Mouse (Mus musculus) urinary bladder, postnatal 4 days (tissue): ENCODE data around the gene Slc43a2.

Source experiments
- DNase-seq, 2 experiments: peaks; one replicate each; pipeline ENCODE4 v3.0.0; 2021 to 2022; ENCODE audit warnings: low spot score in 2 of 2

Slc43a2 gene

GRCm38 (mm10) chr11:75531469-75532242 is at the start of gene Slc43a2:
Gene Slc43a2, plus strand, starts transcription at chr11:75531694.
- peak; percentile 88 to 94 for DNase-seq

DNA sequence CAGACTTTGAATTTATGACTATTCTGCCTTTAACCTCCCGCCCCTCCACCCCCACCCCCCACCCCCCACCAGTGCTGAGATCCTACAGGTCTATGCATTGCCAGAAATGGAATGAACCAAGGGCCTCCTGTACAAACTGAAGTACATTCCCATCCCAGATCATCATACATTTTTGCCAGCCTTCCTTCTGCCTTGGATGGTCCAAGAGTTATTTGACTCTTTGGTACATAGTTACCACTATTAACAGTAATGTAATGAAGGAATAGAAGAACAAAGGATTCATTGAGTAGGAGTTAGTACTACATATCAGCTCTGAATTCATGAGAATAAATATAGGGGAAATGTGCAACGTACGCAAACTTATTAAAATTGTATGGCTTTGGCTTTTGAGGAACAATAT is 45.3 kb upstream of the Slc43a2 start:
- no peak for DNase-seq

GRCm38 (mm10) chr11:75486601-75487285 is 44.8 kb upstream of the Slc43a2 start, which contains the start of gene Prpf8:
Gene Prpf8, plus strand, starts transcription at chr11:75486816.
- peak; percentile 95 to 96 for DNase-seq

DNA sequence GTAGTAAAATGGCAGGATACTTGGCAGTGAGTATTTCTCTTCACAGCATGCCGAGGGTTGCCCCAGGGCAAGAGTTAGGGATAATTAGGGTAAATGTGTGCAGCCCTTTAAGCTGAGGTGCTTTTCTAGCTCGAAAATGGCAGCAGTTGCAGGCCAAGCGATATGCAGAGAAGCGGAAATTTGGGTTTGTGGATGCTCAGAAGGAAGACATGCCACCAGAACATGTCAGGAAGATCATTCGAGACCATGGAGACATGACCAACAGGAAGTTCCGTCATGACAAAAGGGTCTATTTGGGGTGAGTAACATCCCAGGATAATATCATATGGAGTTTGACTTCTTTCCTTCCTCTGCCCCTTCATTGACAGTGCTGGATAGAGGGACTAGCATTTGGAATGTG is 44.0 kb upstream of the Slc43a2 start:
- no peak for DNase-seq

DNA sequence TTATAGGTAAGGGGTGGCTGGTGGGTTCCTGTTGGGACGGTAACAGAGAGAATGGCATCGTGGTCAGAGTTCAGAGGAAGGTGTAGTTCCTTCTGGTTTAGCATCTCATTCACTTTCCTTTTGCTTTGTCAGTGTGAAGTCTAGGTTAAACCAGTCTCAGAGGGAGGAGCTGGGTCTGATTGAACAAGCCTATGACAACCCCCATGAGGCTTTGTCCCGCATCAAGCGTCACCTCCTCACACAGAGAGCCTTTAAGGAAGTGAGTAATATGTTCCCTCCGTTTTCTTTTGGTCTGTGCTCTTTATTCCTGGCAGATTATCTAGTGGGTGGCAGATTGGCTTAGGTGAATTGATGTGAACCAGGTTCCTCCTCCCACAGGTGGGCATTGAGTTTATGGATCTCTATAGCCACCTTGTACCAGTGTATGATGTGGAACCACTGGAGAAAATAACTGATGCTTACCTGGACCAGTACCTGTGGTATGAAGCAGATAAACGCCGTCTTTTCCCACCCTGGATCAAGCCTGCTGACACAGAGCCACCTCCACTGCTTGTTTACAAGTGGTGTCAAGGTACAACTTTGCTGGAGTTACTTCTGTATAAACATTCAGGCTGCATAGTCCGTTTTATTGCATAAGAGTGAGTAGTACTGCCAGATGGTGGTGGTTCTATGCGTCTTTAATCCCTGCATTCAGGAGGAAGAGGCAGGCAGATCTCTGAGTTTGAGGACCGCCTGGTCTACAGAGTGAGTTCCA is 37.0 kb upstream of the Slc43a2 start:
- no peak for DNase-seq

DNA sequence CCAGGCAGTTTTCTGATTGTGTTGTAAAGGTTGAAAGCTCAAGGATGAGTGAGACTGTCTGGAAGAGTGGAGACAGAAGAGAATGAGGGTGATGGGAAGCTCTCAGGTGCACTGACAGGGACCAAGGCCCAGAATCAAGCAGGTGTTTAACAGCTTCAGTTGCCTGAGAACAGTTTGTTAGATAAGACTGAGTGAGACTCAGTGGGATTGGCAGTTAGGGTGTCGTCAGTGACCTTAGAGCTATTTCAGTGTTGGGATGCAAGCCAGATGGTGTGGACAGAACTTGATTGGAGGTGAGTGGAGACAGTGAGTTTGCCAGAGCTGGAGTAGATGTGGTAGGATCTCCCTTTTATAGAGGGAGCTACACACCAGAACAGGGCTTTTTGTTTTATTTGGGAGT is 33.4 kb upstream of the Slc43a2 start:
- no peak for DNase-seq

GRCm38 (mm10) chr11:75508162-75508561 is 23.3 kb upstream of the Slc43a2 start:
- DNase-seq, result no peak

DNA sequence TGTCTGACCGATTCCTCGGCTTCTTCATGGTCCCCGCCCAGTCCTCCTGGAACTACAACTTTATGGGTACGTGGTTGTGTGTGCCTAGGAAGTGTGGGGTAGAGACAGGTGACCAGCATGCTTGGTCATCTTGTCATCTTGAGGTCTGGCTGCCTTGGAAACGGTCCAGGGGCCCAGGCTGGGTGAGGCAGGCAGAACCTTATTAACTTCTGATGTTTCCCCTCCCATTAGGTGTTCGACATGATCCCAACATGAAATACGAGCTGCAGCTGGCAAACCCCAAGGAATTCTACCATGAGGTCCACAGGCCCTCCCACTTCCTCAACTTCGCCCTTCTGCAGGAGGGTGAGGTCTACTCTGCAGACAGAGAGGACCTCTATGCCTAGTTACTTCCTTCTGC is 22.6 kb upstream of the Slc43a2 start:
- no peak for DNase-seq

DNA sequence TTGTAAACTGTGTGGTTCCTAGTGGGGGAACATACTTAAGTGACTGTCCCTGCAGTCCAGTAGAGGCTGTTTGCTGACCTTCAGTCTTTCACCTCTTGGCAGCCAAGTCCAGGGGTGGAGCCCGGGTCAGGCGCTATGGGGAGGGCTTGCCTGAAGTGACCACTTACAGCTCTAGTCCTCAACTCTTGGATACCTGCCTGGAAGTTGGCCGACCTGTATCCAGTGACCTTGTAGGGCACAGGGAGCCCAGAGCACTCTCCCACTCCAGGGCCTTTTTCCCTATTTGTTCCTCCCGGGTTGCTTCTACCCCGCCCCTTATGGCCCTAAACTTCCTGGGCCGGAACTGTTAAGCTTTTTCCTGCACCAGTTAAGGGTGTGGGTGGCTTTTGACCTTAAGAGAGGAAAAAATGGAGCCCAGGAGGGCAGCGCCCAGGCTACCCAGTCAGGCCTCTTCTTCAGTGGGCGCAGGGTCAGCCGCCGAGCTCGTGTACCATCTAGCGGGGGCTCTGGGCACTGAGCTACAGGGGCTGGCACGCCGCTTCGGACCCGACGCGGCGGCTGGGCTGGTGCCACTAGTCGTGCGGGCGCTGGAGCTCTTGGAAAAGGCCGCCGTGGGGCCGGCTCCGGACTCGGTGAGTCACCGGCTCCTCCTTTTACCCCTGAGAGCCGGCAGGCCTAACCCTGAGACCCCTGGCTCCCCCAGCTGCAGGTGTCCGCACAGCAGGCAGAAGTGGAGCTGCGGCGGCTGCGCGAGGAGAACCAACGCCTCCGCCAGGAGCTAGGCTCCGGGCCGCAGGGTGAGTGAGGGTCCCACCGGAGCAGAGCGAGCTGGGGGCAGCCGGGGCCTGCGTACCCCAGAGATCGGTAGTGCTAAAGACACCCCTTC is 21.5 kb upstream of the Slc43a2 start, which contains the start of gene Rilp:
TSS of gene Rilp (plus strand) at position 354 of the 886 bp plus-strand sequence.
- peak; percentile 41 to 70 for DNase-seq

DNA sequence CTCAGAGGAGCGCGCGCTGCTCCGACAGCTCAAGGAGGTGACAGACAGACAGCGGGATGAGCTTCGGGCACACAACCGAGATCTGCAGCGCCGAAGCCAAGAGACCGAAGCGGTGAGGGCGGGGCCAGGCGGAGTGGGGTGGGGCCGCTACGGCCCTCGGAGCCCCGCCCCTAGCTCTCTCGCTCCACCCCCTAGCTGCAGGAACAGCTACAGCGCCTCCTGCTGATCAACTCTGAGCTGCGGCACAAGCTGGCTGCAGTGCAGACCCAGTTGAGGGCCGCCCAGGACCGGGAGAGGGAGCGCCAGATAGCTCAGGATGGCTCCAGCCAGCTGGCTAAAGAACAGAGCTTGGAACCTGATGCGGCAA is 20.9 kb upstream of the Slc43a2 start:
- DNase-seq, result peak; percentile 93 to 96

DNA sequence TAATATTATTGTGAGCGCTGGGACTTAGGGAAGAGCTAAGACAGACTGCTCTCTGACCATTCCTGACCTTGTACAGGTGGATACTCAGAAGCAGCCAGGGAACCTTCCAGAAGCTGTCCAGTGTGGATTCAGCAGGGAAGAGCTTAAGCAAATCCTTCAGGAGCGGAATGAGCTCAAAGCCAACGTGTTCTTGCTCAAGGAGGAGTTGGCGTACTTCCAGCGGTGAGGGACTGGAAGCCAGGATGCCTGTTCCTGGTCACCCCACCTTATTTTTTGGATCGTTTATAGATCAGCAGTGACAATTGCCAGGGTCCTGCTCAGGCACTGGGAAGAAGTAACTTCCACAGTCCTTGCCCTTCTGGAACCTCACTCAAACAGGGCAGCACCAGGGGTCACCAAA is 20.3 kb upstream of the Slc43a2 start:
- no peak for DNase-seq

DNA sequence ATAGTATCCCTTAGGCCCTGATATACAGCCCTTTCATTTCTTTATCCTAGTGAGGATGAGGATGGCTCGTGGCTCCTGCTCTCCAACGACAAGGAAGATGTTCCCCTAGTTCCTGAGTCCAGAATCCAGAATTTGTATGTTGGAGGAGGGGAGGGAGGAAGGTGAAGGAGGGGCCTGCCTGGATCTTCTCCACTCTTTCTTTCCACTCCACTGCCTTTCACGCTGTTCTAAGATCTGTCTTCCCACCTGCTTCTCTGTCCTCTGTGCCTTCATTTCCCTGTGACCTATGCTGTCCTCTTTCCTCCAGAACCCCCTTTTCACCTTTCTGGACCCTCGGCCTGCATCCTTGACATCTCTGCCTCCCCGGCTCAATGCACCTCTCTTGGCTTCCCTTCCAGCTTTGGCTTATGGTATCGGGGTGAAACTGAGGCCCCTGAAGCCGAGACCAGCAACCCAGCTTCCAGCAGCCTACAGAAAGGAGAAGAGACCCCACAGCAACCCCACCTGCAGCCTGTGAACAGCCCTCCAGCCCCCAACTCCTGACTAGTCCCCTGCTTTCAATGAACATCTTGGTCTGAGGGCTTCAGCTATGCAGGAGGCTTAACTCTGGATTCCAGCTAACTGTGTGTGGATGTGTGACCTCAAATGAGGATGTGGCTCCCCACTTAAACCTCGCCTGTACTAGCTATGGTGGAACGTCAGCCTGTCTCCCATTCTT is 19.0 kb upstream of the Slc43a2 start:
- DNase-seq, result no peak

- no peak for DNase-seq
Measured at GRCm38 (mm10) chr11:75513336-75513735, 18.2 kb upstream of the Slc43a2 start, which contains the start of gene Scarf1. Gene Scarf1, plus strand, starts transcription at chr11:75513540.

DNA sequence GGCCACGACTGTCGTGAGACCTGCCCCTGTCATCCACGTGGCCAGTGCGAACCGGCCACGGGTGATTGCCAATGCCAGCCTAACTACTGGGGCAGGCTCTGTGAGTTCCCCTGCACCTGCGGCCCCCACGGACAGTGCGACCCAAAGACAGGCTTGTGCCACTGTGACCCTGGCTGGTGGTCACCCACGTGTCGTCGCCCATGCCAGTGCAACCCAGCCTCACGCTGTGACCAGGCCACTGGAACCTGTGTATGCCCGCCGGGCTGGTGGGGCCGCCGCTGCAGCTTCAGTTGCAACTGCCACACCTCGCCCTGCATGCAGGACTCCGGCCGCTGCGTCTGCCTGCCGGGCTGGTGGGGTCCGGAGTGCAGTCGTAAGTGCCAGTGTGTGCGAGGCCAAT is 16.3 kb upstream of the Slc43a2 start:
- DNase-seq, result no peak

GRCm38 (mm10) chr11:75519834-75520633 is 11.5 kb upstream of the Slc43a2 start:
- no peak for DNase-seq

DNA sequence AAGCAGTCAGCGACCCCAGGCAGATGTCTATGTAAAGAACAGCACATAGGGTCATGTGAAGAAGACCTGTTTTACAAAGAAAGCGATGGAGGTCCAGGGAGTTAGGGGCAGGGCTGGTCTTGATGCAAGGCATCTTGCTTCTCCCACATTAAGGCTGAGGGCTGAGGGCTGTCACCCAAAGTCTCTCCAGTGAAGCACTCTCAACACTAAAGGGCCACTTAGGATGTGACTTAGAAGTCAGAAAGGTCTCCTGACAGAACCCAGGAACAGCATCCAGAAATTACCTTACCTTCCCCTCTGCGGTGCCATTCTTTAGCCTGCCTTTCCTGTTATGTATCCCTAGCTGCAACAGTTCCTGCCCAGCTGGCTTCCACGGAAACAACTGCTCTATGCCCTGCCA is 9.9 kb upstream of the Slc43a2 start:
- DNase-seq, result no peak

GRCm38 (mm10) chr11:75522793-75523192 is 8.7 kb upstream of the Slc43a2 start:
- DNase-seq, result no peak

DNA sequence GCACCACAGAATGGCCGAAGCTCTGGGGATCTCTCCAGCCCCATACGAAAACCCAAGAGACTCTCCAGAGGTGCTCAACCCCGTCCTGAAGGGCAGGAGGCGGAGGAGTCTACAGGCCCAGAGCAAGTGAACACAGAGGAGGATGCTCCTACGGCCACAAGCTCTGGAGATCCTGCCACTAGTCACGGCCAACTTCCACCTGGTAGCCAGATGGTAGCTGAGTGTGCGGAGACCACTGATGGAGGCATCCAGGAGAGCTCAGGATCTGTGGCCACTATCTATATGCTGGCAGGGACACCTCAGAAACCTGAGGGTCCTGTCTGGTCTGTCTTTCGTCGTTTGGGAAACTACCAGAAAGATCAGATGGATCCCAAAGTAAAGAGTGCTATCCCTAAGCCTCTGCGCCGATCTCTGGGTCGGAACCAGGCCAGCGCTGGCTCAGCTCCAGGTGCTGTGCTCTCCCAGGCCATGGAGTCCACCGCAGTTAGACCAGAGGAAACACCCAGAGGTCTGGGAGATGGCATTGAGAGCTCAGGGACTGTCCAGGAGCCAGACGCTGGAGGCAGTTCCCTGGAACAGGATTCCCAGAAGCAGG is 5.9 kb upstream of the Slc43a2 start:
- DNase-seq, result no peak

DNA sequence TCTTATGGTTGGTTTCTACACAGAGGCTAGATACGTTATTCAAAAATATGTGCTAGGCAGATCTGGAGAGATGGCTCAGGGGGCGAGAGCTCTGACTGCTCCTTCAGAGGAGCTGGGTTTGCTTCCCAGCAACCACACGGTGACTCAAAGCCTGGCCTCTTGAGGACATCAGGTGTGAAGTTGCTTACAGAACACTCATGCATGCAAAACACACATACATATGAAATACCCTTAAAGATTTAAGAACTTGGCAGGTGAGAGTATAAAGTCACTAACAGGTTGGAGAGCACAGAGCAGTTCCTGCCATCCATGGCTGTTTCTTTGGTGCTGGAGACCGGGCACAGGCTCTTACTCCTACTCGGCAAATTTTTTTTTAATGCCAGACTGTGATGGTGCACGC is 4.6 kb upstream of the Slc43a2 start:
- DNase-seq, result no peak

- DNase-seq, result no peak
Measured at GRCm38 (mm10) chr11:75529771-75530170, 1.7 kb upstream of the Slc43a2 start.
